Mouse (Mus musculus): Measurements from ENCODE around the gene Pip5k1a.
"Not testable (repeated sequence)": the region's sequence is repeated elsewhere in the genome, so short reads cannot be mapped to it uniquely, and the experiment has no call there.

The Pip5k1a gene

GRCm38 (mm10) chr3:95110911-95111726 lies 4.4 kb upstream of the Pip5k1a start, which contains the start of gene Vps72:
Vps72 (plus strand) TSS chr3:95111022.
- peak; percentile 89 to 91 for DNase-seq

- DNase-seq, result no peak
Measured at GRCm38 (mm10) chr3:95107898-95108297, 1.2 kb upstream of the Pip5k1a start.

- not testable (repeated sequence) for DNase-seq
Measured at GRCm38 (mm10) chr3:95107308-95107707, 578 bp upstream of the Pip5k1a start.

- no peak for DNase-seq
Measured at GRCm38 (mm10) chr3:95105586-95106337, 968 bp downstream of the Pip5k1a start.

GRCm38 (mm10) chr3:95105121-95105520 lies 1.6 kb downstream of the Pip5k1a start:
- DNase-seq, result no peak

GRCm38 (mm10) chr3:95100854-95101253 lies 5.9 kb downstream of the Pip5k1a start:
- no peak for DNase-seq

GRCm38 (mm10) chr3:95088071-95088470 lies 18.7 kb downstream of the Pip5k1a start:
- DNase-seq, result no peak

- DNase-seq, result no peak
Measured at GRCm38 (mm10) chr3:95071606-95072005, 35.1 kb downstream of the Pip5k1a start.

- no peak for DNase-seq
Measured at GRCm38 (mm10) chr3:95066570-95066969, 40.2 kb downstream of the Pip5k1a start.

- no peak for DNase-seq
Measured at GRCm38 (mm10) chr3:95066095-95066494, 40.6 kb downstream of the Pip5k1a start.

GRCm38 (mm10) chr3:95065553-95065952 lies 41.2 kb downstream of the Pip5k1a start:
- DNase-seq, result no peak

GRCm38 (mm10) chr3:95063741-95064140 lies 43.0 kb downstream of the Pip5k1a start:
- DNase-seq, result no peak

GRCm38 (mm10) chr3:95058078-95058477 lies 48.7 kb downstream of the Pip5k1a start:
- no peak for DNase-seq

- no peak for DNase-seq
Measured at GRCm38 (mm10) chr3:95056275-95056674, 50.5 kb downstream of the Pip5k1a start.

GRCm38 (mm10) chr3:95054481-95055260 lies 52.1 kb downstream of the Pip5k1a start:
- no peak for DNase-seq

- no peak for DNase-seq
Measured at GRCm38 (mm10) chr3:95053701-95054100, 53.0 kb downstream of the Pip5k1a start.

GRCm38 (mm10) chr3:95052959-95053358 lies 53.8 kb downstream of the Pip5k1a start:
- DNase-seq, result peak in 1 of 2 experiments; percentile 16

- DNase-seq, result no peak
Measured at GRCm38 (mm10) chr3:95047914-95048313, 58.8 kb downstream of the Pip5k1a start.

- DNase-seq, result no peak
Measured at GRCm38 (mm10) chr3:95046462-95047057, 60.2 kb downstream of the Pip5k1a start.

- DNase-seq, result no peak
Measured at GRCm38 (mm10) chr3:95043251-95043650, 63.5 kb downstream of the Pip5k1a start.

- no peak for DNase-seq
Measured at GRCm38 (mm10) chr3:95042838-95043229, 63.9 kb downstream of the Pip5k1a start.

GRCm38 (mm10) chr3:95042166-95042837 lies 64.4 kb downstream of the Pip5k1a start, which contains the start of gene Psmd4:
Psmd4 (minus strand) TSS chr3:95042614.
- DNase-seq, result peak; percentile 97 to 98
